Mouse (Mus musculus) kidney, adult 2 months (tissue): Measurements from ENCODE around the gene Gm30191. TPM values are rescaled to one million over a fixed set of nuclear protein-coding genes. Genes with fewer than 3 reads are reported as not detected.

ENCODE experiments used
- DNase-seq: peaks from one replicate; pipeline ENCODE4 v3.0.0; 2021
- H3K27ac ChIP-seq: fragments of 200-500 bp; 2 replicates; pipeline ENCODE4 v1.5.1; 2012; ENCODE audit warnings: low read depth, low read length, control low read depth, inconsistent platforms; ENCODE audit not compliant: insufficient read depth
- H3K27me3 ChIP-seq: fragments of 200-500 bp; replicated peaks from 2 replicates; pipeline ENCODE4 v1.6.1; 2012; ENCODE audit warnings: mild to moderate bottlenecking, moderate library complexity, low read length, inconsistent platforms; ENCODE audit not compliant: control insufficient read depth, insufficient read depth
- H3K36me3 ChIP-seq: fragments of 200-500 bp; 2 replicates; pipeline ENCODE4 v1.6.1; 2012; ENCODE audit warnings: mild to moderate bottlenecking, moderate library complexity, low read length, inconsistent platforms; ENCODE audit not compliant: control insufficient read depth, insufficient read depth
- H3K4me1 ChIP-seq: fragments of 200-500 bp; 2 replicates; pipeline ENCODE4 v1.6.1; 2011; ENCODE audit warnings: low read length; ENCODE audit not compliant: control insufficient read depth, insufficient read depth
- H3K4me3 ChIP-seq: fragments of 200-500 bp; 2 replicates; pipeline ENCODE4 v1.5.1; 2011; ENCODE audit warnings: mild to moderate bottlenecking, low read depth, low read length, control low read depth; ENCODE audit not compliant: insufficient read depth
- CTCF ChIP-seq: fragments of 200-500 bp; conservative IDR thresholded peaks from 2 replicates; pipeline ENCODE4 v1.5.1; 2011; ENCODE audit warnings: low read depth, mild to moderate bottlenecking, control low read depth, low read length, moderate library complexity, mixed read lengths; ENCODE audit not compliant: insufficient read depth, insufficient read length
- POLR2A ChIP-seq: fragments of 200-500 bp; IDR thresholded peaks from one replicate; pipeline ENCODE4 v1.6.1; 2011; ENCODE audit warnings: low read depth, low read length, control low read depth
- WGBS: fragments of 180-500 bp; shearing (Covaris S2); methylation state at CpG from one replicate; pipeline ENCODE4 v1.1.7; 2018; 5-methylcytosine and 5-hydroxymethylcytosine counted together
- polyA plus RNA-seq: library from polyadenylated mRNA; depleted of rRNA; stranded (reverse); fragments of >200 nt; gene quantifications from 2 replicates; pipeline ENCODE4 v1.2.3, GENCODE M21; 2012

Gene Gm30191
- polyA plus RNA-seq, 1 experiment: 0.27 TPM

GRCm38 (mm10) chr4:134230431-134230830, 16.3 kb upstream of the Gm30191 start:
- no peak for TF ChIP-seq CTCF
- 31% methylated on average over 8 of the region's 8 CpGs for WGBS
- Histone ChIP-seq H3K27ac (no peak overlapping the region), H3K4me3 (no peak overlapping the region), H3K4me1 (no peaks in the 10 kb centered on the region), H3K27me3 (no peaks in the 10 kb centered on the region), H3K36me3 (no peaks in the 10 kb centered on the region)
- peak; percentile 72 for DNase-seq

- DNase-seq: no peak
- Histone ChIP-seq H3K36me3 (no peaks in the 10 kb centered on the region), H3K27ac (no peak overlapping the region), H3K4me3 (no peak overlapping the region), H3K4me1 (peaks cover 3% of the 10 kb centered on the region; the same call in 1 of the 2 replicates), H3K27me3 (no peaks in the 10 kb centered on the region)
- 85% methylated on average over 5 of the region's 5 CpGs for WGBS
- no peak for TF ChIP-seq POLR2A
- no peak for TF ChIP-seq CTCF
Measured at GRCm38 (mm10) chr4:134234876-134235275, 11.9 kb upstream of the Gm30191 start.

- no peak for TF ChIP-seq CTCF
- no peak for TF ChIP-seq POLR2A
- WGBS: 33% methylated on average over 19 of the region's 19 CpGs
- H3K27ac ChIP-seq: peak overlapping the region; percentile 40
- peaks cover 3% of the 10 kb centered on the region; the same call in 1 of the 2 replicates for H3K4me1 ChIP-seq
- DNase-seq: peak; percentile 37
- H3K4me3 ChIP-seq: peak overlapping the region; percentile 46
- no peaks in the 10 kb centered on the region for H3K36me3 ChIP-seq
- no peaks in the 10 kb centered on the region for H3K27me3 ChIP-seq
Measured at GRCm38 (mm10) chr4:134237582-134238278, 9.0 kb upstream of the Gm30191 start.

GRCm38 (mm10) chr4:134238279-134238651, 8.5 kb upstream of the Gm30191 start, which contains the start of gene Cnksr1:
Gene Cnksr1, minus strand, starts transcription at chr4:134238399.
- 3% methylated on average over 18 of the region's 18 CpGs for whole genome bisulfite sequencing
- DNase-seq: peak; percentile 97
- Histone ChIP-seq H3K4me3 (peak within 1 kb of the TSS; percentile 46), H3K36me3 (no peaks in the 10 kb centered on the region), H3K4me1 (peaks cover 3% of the 10 kb centered on the region; the same call in 1 of the 2 replicates), H3K27ac (peak within 1 kb of the TSS; percentile 40), H3K27me3 (no peaks in the 10 kb centered on the region)
- no peak for TF ChIP-seq CTCF
- no peak for TF ChIP-seq POLR2A

GRCm38 (mm10) chr4:134238686-134239085, 8.0 kb upstream of the Gm30191 start:
- TF ChIP-seq CTCF (no peak), POLR2A (no peak)
- Histone ChIP-seq H3K36me3 (no peaks in the 10 kb centered on the region), H3K4me1 (peaks cover 3% of the 10 kb centered on the region; the same call in 1 of the 2 replicates), H3K4me3 (peak overlapping the region; percentile 46; the same call in 1 of the 2 replicates), H3K27ac (no peak overlapping the region), H3K27me3 (no peaks in the 10 kb centered on the region)
- WGBS: 11% methylated on average over 10 of the region's 10 CpGs
- no peak for DNase-seq

- H3K27me3 ChIP-seq: no peaks in the 10 kb centered on the region
- DNase-seq: no peak
- WGBS: 93% methylated on average over 17 of the region's 17 CpGs
- no peak within 1 kb of the TSS for H3K27ac ChIP-seq
- H3K4me1 ChIP-seq: peaks cover 6% of the 10 kb centered on the region; the same call in 1 of the 2 replicates
- H3K4me3 ChIP-seq: no peak within 1 kb of the TSS
- TF ChIP-seq CTCF (no peak), POLR2A (no peak)
- no peaks in the 10 kb centered on the region for H3K36me3 ChIP-seq
Measured at GRCm38 (mm10) chr4:134243516-134244250, 3.1 kb upstream of the Gm30191 start, which contains the start of gene E130218I03Rik. Gene E130218I03Rik, plus strand, starts transcription at chr4:134243662.

- peak; percentile 96 for DNase-seq
- no peaks in the 10 kb centered on the region for H3K27me3 ChIP-seq
- whole genome bisulfite sequencing: under 1% methylated on average over 60 of the region's 60 CpGs
- TF ChIP-seq CTCF: peak; percentile 75
- no peak for TF ChIP-seq POLR2A
- H3K36me3 ChIP-seq: no peaks in the 10 kb centered on the region
- peaks cover 4% of the 10 kb centered on the region; the same call in 1 of the 2 replicates for H3K4me1 ChIP-seq
- peak within 1 kb of the TSS; percentile 94 for H3K4me3 ChIP-seq
- no peak within 1 kb of the TSS for H3K27ac ChIP-seq
Measured at GRCm38 (mm10) chr4:134245148-134245843, 1.4 kb upstream of the Gm30191 start, which contains the start of gene Zfp593. Gene Zfp593, minus strand, starts transcription at chr4:134245592.
